ENCODE assay signal across 20 mouse cellular contexts in genomic region chr4:137158201-137158600, GRCm38 (mm10).
DNase-seq lines count a peak whose midpoint lies in the region; TF ChIP-seq lines count a peak whose summit lies in the region.
"Had no signal": no experiment of that assay in that cellular context is flagged by ENCODE, and none has a peak within 500 bp of the region (broad histone marks: within the 10 kb centered on the region; RNA-seq: fewer than 3 reads in every experiment).

No protein-coding gene starts in this region.

- H3K27ac ChIP-seq in olfactory bulb, adult 2 months (ENCODE audit: insufficient read depth, low read depth, low read length): no peak overlapping the region
- H3K27ac ChIP-seq: hindbrain, embryonic 15.5 days; liver, embryonic 15.5 days; midbrain, embryonic 10.5 days had no signal

- H3K4me1 ChIP-seq in olfactory bulb, adult 2 months (ENCODE audit: control insufficient read depth, insufficient read depth, low read length): peaks cover 7% of the 10 kb centered on the region
- H3K4me1 ChIP-seq: hindbrain, embryonic 15.5 days; liver, embryonic 15.5 days had no signal

- no peak for TF ChIP-seq CTCF in olfactory bulb, adult 2 months (IDR thresholded peaks at IDR 0.05; ENCODE audit: insufficient read depth, low read depth, low read length)

- peak; percentile 67 to 92 for DNase-seq in adrenal gland, adult (ENCODE audit: inconsistent age in 2 of 2, low spot score in 1 of 2)
- no peak for DNase-seq in adrenal gland, postnatal 4 days (ENCODE audit: low spot score in 2 of 2)
- DNase-seq in layer of hippocampus, adult 11-12 months (ENCODE audit: low spot score): peak; percentile 24
- DNase-seq in layer of hippocampus, postnatal 25 days (ENCODE audit: extremely low spot score in 1 of 2, low spot score in 1 of 2): no peak
- DNase-seq in right cerebral cortex, postnatal 10 days (ENCODE audit: low spot score in 2 of 2): peak; percentile 55 to 65
- no peak for DNase-seq in right cerebral cortex, postnatal 36 days (ENCODE audit: low spot score in 2 of 2)
- no peak for DNase-seq in heart, adult 11 months
- DNase-seq: cerebellum, adult 9-11 months; gastrocnemius, postnatal 14 days; heart, postnatal 10 days; kidney, adult 18-20 months; kidney, postnatal 36 days; lung, postnatal 10 days; retina, postnatal 1 day; thymus, postnatal 4 days had no signal

- 64% methylated on average over 9 of the region's 9 CpGs for WGBS in olfactory bulb, adult 2 months

- TF ChIP-seq POLR2A in olfactory bulb, adult 2 months (IDR thresholded peaks at IDR 0.05; ENCODE audit: insufficient read depth, low read depth, low read length): 0 out of 2 replicates have a peak, but pooled peaks have one; percentile 17

- H3K4me3 ChIP-seq in olfactory bulb, adult 2 months (ENCODE audit: insufficient read depth, low read depth, low read length): no peak overlapping the region
- H3K4me3 ChIP-seq: hindbrain, embryonic 15.5 days; liver, embryonic 15.5 days; midbrain, embryonic 10.5 days; myocyte had no signal

Comparison
In these comparisons a context has a peak if more than half of its experiments do, and no peak if none do; other contexts are left out.
1. DNase-seq: peak in adrenal gland, adult (2 of 2), layer of hippocampus, adult 11-12 months (single experiment) and right cerebral cortex, postnatal 10 days (2 of 2); none in adrenal gland, postnatal 4 days (0 of 2), layer of hippocampus, postnatal 25 days (0 of 2), right cerebral cortex, postnatal 36 days (0 of 2) and heart, adult 11 months (single experiment).